Mouse (Mus musculus) heart, embryonic 10.5 days (tissue): Measurements from ENCODE around the gene Sparc. TPM values are rescaled to one million over a fixed set of nuclear protein-coding genes. Genes with fewer than 3 reads are reported as not detected.
"Not testable (repeated sequence)": the region's sequence is repeated elsewhere in the genome, so short reads cannot be mapped to it uniquely, and the experiment has no call there.

ENCODE experiments used
- DNase-seq: peaks from one replicate; pipeline ENCODE4 v3.0.0-alpha.2; 2017; ENCODE audit warnings: low spot score
- H3K27ac ChIP-seq: fragments of 300-500 bp; sonication (generic); 2 replicates; pipeline ENCODE4 v1.5.1; 2016; ENCODE audit warnings: mild to moderate bottlenecking
- H3K27me3 ChIP-seq: fragments of 300-500 bp; sonication (generic); 2 replicates; pipeline ENCODE4 v1.6.1; 2016; ENCODE audit warnings: mild to moderate bottlenecking; ENCODE audit not compliant: poor library complexity, insufficient read depth, severe bottlenecking
- H3K36me3 ChIP-seq: fragments of 300-500 bp; sonication (generic); 2 replicates; pipeline ENCODE4 v1.6.1; 2016; ENCODE audit warnings: mild to moderate bottlenecking, moderate library complexity
- H3K4me1 ChIP-seq: fragments of 300-500 bp; sonication (generic); 2 replicates; pipeline ENCODE4 v1.6.1; 2016; ENCODE audit warnings: mild to moderate bottlenecking
- H3K4me3 ChIP-seq: fragments of 300-500 bp; sonication (generic); 2 replicates; pipeline ENCODE4 v1.5.1; 2016; ENCODE audit warnings: mild to moderate bottlenecking, moderate library complexity
- H3K9me3 ChIP-seq: fragments of 300-500 bp; sonication (generic); 2 replicates; pipeline ENCODE4 v1.6.1; 2016; ENCODE audit warnings: mild to moderate bottlenecking, moderate library complexity
- WGBS: fragments of 180-500 bp; shearing (Covaris S2); methylation state at CpG from one replicate; pipeline ENCODE4 v1.1.7; 2016; 5-methylcytosine and 5-hydroxymethylcytosine counted together
- polyA plus RNA-seq: library from polyadenylated mRNA; unstranded; fragments of >200 nt; fragmentation: Nextera tagmentation; extraction: Ambion mirVana; gene quantifications from 2 replicates; pipeline ENCODE4 v1.2.1, GENCODE M21; 2016

Gene Sparc
- polyA plus RNA-seq, 1 experiment from 2014 or later = 995 TPM

- Histone ChIP-seq H3K36me3 (no peaks in the 10 kb centered on the region), H3K4me3 (0 out of 2 replicates have a peak overlapping the region, but pooled peaks have one; percentile 12), H3K4me1 (peaks cover 43% of the 10 kb centered on the region), H3K9me3 (no peaks in the 10 kb centered on the region), H3K27ac (peak overlapping the region; percentile 87), H3K27me3 (no peaks in the 10 kb centered on the region)
- peak; percentile 91 for DNase-seq
- 21% methylated on average over 16 of the region's 16 CpGs for WGBS
Measured at GRCm38 (mm10) chr11:55428186-55429012, 5.4 kb upstream of the Sparc start.

GRCm38 (mm10) chr11:55424746-55425360, 1.9 kb upstream of the Sparc start:
- no peaks in the 10 kb centered on the region for H3K27me3 ChIP-seq
- H3K36me3 ChIP-seq = no peaks in the 10 kb centered on the region
- WGBS = 77% methylated on average over 8 of the region's 8 CpGs
- no peak overlapping the region for H3K4me3 ChIP-seq
- H3K9me3 ChIP-seq = no peaks in the 10 kb centered on the region
- DNase-seq = no peak
- H3K4me1 ChIP-seq = peaks cover 61% of the 10 kb centered on the region
- H3K27ac ChIP-seq = peak overlapping the region; percentile 81

GRCm38 (mm10) chr11:55423756-55424155, 773 bp upstream of the Sparc start:
- 23% methylated on average over 4 of the region's 4 CpGs for WGBS
- H3K4me1 ChIP-seq = peaks cover 63% of the 10 kb centered on the region
- peak overlapping the region; percentile 81 for H3K27ac ChIP-seq
- H3K36me3 ChIP-seq = no peaks in the 10 kb centered on the region
- no peaks in the 10 kb centered on the region for H3K27me3 ChIP-seq
- H3K9me3 ChIP-seq = no peaks in the 10 kb centered on the region
- no peak overlapping the region for H3K4me3 ChIP-seq
- DNase-seq = peak; percentile 87

GRCm38 (mm10) chr11:55419678-55420307, 3.2 kb downstream of the Sparc start:
- Histone ChIP-seq H3K27me3 (no peaks in the 10 kb centered on the region), H3K4me3 (peak overlapping the region; percentile 63), H3K9me3 (no peaks in the 10 kb centered on the region), H3K36me3 (peaks cover 9% of the 10 kb centered on the region; the same call in 1 of the 2 replicates), H3K4me1 (peaks cover 77% of the 10 kb centered on the region), H3K27ac (peak overlapping the region; percentile 97)
- 3% methylated on average over 9 of the region's 9 CpGs for WGBS
- peak; percentile 93 for DNase-seq

DNA sequence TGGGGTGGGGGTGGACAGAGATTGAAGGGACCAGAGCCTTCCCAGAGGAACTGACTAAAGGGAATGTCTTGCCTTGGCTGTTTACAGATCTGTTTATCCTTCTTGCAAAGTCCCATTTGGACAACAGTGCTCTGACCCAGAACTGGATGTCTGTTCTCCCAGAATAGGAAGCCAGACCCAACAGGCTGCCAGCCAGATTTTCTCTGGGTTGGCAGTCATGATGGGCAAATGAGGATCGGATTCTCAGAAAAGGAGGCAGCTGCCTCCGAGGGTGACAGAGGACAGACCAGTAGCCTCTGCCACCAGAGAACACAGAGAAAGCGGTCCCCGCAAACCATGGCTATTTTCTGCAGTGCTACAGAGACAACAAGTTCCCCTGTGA, 3.7 kb downstream of the Sparc start:
- Histone ChIP-seq H3K27me3 (no peaks in the 10 kb centered on the region), H3K27ac (peak overlapping the region; percentile 97), H3K9me3 (no peaks in the 10 kb centered on the region), H3K4me1 (peaks cover 77% of the 10 kb centered on the region), H3K36me3 (peaks cover 10% of the 10 kb centered on the region; the same call in 1 of the 2 replicates), H3K4me3 (peak overlapping the region; percentile 63)
- WGBS = under 1% methylated on average over 4 of the region's 4 CpGs
- no peak for DNase-seq

DNA sequence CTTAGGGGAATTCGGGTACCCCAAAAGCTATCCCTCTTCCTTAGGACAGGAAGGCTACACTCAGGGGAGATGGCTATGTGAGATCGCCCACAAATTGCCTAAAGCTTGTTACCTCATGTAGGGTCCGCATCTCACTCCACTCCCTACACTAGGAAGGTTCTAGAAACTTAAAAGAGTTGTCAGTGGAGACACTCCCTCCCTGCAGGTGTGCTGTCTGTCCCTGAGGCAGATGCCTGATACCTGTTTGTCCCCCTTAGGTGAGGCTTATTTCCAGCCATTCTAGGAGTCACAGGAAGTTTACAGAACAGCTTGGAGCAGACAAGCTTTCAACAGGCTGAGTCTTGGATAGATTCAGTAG, 4.3 kb downstream of the Sparc start:
- Histone ChIP-seq H3K4me1 (peaks cover 77% of the 10 kb centered on the region), H3K27ac (peak overlapping the region; percentile 97), H3K9me3 (no peaks in the 10 kb centered on the region), H3K27me3 (no peaks in the 10 kb centered on the region), H3K4me3 (peak overlapping the region; percentile 63), H3K36me3 (peaks cover 16% of the 10 kb centered on the region)
- no peak for DNase-seq
- WGBS = 5% methylated on average over 3 of the region's 3 CpGs

DNA sequence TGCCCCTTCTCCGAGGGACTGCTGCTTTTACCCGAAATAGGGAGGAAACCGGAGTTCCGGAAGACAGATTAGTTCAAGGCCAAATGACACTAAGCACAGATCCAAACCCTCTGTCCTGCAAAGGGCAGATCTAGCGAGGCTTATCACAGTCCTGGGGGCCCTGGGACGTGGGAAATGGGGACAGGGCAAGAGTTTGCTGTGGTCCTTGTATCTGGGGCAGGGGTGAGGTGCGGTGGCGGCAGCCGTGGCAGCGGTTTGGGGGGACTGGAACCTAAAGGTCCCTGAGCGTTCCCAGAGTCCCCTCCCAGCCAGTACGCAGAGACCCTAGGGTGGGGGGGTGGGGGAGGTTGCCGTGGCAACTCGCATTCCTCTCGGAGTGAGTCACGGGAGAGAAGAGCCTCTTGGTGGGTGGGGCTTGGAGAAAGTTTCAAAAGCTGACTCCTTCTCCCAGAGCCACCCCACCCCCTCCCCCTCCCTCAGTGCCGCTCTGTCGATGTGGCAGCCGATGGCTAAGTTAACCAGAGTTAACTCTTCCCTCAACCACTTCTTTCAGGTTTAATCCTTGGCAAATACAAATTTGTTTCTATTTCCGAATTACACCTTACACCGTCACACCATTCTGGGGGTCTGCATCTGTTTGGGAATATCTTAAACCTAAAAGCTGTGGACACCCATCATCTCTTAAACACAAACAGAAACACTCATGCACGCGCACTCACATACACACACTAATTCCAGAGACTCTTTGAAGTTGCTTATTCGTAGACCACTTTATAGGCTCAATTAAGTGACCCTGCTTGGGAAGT, 4.9 kb downstream of the Sparc start:
- Histone ChIP-seq H3K27me3 (no peaks in the 10 kb centered on the region), H3K27ac (peak overlapping the region; percentile 97), H3K36me3 (peaks cover 21% of the 10 kb centered on the region), H3K9me3 (no peaks in the 10 kb centered on the region), H3K4me3 (peak overlapping the region; percentile 63), H3K4me1 (peaks cover 75% of the 10 kb centered on the region)
- peak; percentile 96 for DNase-seq
- WGBS = under 1% methylated on average over 23 of the region's 24 CpGs

DNA sequence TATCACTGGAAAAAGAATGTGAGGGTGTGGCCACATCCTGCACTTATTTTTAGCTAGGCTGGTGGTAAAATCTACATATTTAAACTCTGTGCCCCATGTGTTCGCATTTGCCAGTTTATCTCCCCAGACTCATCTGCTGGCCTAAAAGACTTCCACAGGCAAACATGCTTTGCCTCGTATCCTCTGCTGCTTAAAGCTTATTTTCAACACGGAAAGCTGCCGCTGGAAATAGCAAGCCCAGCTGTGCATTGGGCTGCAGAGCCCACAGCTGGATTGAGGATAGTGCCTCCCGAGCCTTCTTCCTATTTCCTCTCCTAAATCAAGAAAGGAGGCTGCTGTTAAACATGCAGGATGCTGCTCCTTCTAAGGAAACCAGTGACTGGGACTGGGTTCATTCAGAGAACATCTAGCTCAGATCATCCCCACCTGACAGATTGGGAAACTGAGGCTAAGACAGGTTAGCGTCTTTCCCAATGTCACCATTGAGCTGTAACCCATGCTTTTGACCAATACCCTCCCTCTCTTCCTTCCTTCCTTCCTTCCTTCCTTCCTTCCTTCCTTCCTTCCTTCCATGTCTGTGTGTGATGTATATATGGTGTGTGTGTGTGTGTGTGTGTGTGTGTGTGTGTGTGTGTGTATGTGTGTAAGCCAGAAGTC, 6.2 kb downstream of the Sparc start:
- Histone ChIP-seq H3K27me3 (no peaks in the 10 kb centered on the region), H3K27ac (peak overlapping the region; percentile 97), H3K4me1 (peaks cover 73% of the 10 kb centered on the region), H3K4me3 (peak overlapping the region; percentile 63), H3K9me3 (no peaks in the 10 kb centered on the region), H3K36me3 (peaks cover 34% of the 10 kb centered on the region)
- DNase-seq = no peak
- WGBS = 53% methylated on average over 6 of the region's 6 CpGs

GRCm38 (mm10) chr11:55415731-55416130, 7.3 kb downstream of the Sparc start:
- H3K27me3 ChIP-seq, DNase-seq, H3K9me3 ChIP-seq, H3K4me3 ChIP-seq: not testable (repeated sequence)
- WGBS = 80% methylated on average over 6 of the region's 6 CpGs
- H3K36me3 ChIP-seq = peaks cover 43% of the 10 kb centered on the region
- peak overlapping the region; percentile 64; the same call in 1 of the 2 replicates for H3K27ac ChIP-seq
- peaks cover 75% of the 10 kb centered on the region for H3K4me1 ChIP-seq

GRCm38 (mm10) chr11:55415036-55415704, 7.8 kb downstream of the Sparc start:
- Histone ChIP-seq H3K36me3 (peaks cover 49% of the 10 kb centered on the region), H3K27ac (peak overlapping the region; percentile 64; the same call in 1 of the 2 replicates), H3K4me1 (peaks cover 73% of the 10 kb centered on the region), H3K4me3 (peak overlapping the region; percentile 31), H3K9me3 (no peaks in the 10 kb centered on the region), H3K27me3 (no peaks in the 10 kb centered on the region)
- no peak for DNase-seq
- 23% methylated on average over 9 of the region's 9 CpGs for WGBS

DNA sequence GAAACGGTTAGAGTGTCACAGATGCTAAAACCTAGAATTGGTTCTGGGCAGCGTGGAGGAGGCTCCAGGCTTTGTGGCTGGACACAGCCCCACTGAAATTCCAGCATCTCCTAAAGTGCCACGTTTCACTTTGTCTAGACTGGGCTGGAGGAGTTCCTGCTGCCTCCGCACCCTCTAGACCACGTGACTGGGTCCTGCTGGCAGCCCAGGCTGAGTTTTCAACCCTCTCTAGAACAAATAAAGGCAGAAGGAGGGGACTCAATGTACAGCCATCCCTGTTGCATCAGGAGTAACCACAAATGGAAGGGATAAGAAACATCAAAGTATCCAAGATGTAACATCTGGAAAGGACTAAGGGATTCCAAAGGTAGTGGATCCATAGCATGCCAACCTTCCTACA, 8.7 kb downstream of the Sparc start:
- WGBS = 47% methylated on average over 5 of the region's 5 CpGs
- no peak for DNase-seq
- Histone ChIP-seq H3K4me1 (peaks cover 66% of the 10 kb centered on the region), H3K36me3 (peaks cover 57% of the 10 kb centered on the region), H3K9me3 (no peaks in the 10 kb centered on the region), H3K27ac (peak overlapping the region; percentile 64), H3K27me3 (no peaks in the 10 kb centered on the region), H3K4me3 (no peak overlapping the region)

DNA sequence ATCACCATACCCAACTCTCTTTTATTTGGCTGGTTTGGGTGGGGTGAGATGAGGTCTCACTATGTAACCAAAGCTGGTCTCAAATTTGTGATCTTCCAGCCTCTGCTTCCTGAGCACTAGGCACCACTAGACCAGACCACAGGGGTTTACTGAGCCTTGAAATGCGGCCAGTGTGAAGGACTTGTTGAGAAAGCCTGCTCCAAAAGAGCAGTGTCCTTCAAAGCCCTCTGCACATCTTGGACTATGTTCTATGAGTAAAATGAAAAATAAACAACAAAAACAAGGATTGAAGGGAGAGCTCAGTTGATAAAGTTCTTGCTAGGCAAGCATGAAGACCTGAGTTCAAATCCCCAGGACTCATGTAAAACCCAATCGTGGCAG, 9.6 kb downstream of the Sparc start:
- Histone ChIP-seq H3K27ac (no peak overlapping the region; the same call in 1 of the 2 replicates), H3K36me3 (peaks cover 66% of the 10 kb centered on the region), H3K4me1 (peaks cover 61% of the 10 kb centered on the region), H3K9me3 (no peaks in the 10 kb centered on the region), H3K4me3 (no peak overlapping the region), H3K27me3 (no peaks in the 10 kb centered on the region)
- WGBS = 96% methylated on average over 2 of the region's 2 CpGs
- DNase-seq = no peak
